Mouse (Mus musculus): ENCODE data around the gene Gm9745.
"Not testable (repeated sequence)": the region's sequence is repeated elsewhere in the genome, so short reads cannot be mapped to it uniquely, and the experiment has no call there.

Gene Gm9745

DNA sequence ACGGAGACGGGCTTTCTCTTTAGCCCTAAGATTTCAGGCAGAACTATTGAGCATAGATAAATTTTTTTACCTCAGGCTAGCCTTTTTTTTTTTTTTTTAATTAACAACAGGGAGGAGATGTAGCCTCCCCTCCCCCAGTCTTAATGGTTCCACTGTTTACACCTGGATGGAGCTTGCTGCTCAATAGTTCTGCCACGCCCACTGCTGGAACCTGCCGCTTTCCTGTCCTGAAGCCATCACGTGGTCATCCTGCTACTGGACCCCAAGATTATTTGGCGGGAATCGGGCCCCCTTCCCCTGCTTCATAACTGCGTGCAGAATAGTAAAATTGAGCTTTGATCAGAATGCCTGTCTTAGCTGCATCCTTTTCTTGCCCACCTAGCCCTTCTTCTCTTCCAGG is 34.1 kb downstream of the Gm9745 start:
- DNase-seq (ENCODE audit: inconsistent age in 2 of 2, low spot score in 1 of 2), result not testable (repeated sequence)

- DNase-seq (ENCODE audit: inconsistent age in 2 of 2, low spot score in 1 of 2), result not testable (repeated sequence)
Measured at GRCm38 (mm10) chr13:8905986-8906385, 42.0 kb downstream of the Gm9745 start.

All from adrenal gland, adult (tissue).